Mouse (Mus musculus): ENCODE data around the gene Fcer1g. TPM values are rescaled to one million over a fixed set of nuclear protein-coding genes. Genes with fewer than 3 reads are reported as not detected.
A peak's percentile ranks its signal among the peaks of the same experiment; 100 is the strongest.
"Not testable (repeated sequence)": the region's sequence is repeated elsewhere in the genome, so short reads cannot be mapped to it uniquely, and the experiment has no call there.

Gene Fcer1g
- total RNA-seq, 2 experiments from 2014 or later, result 8.7 to 10.1 TPM

DNA sequence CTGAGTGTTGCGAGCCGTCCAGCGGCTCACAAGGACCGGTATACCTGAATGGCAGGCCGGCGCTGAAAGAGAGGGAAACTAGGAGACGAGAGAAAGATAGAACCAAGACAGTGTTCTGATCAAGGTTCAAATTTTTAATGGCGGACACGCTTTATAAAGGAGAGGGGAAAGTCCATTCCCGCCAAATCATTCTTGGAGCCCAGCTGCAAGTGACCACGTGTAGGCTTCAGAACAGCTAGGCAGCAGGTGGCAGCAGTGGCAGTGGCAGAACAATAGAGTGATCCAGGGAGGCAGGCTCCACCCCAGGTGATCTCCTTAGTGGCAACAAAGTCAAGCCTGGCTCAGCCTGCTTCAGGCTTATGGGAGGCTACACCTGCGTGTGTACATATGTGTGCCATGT is 7.8 kb upstream of the Fcer1g start:
- DNase-seq, result not testable (repeated sequence)

DNA sequence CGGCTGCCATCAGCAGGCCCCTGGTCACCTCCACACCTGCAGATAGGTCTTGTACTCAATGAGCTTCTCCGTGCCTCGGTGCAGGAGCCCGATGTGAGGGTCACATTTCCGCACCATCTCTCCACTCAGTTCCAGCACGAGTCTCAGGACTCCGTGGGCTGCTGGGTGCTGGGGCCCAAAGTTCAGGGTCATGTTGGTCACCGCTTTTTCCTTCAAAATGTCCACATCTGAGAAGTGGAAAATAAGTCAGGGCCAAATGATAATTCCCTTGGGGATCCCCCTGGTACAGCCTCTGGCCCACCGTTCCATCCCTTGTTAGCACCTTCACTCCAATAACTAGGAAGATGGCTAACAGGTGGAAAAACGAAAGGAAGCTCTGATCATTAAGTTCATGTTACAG is 6.7 kb upstream of the Fcer1g start:
- no peak for DNase-seq

- peak; percentile 49 for DNase-seq
Observed at GRCm38 (mm10) chr1:171239992-171240744, 6.0 kb upstream of the Fcer1g start.

GRCm38 (mm10) chr1:171238463-171238862 is 4.3 kb upstream of the Fcer1g start:
- DNase-seq, result peak; percentile 76

DNA sequence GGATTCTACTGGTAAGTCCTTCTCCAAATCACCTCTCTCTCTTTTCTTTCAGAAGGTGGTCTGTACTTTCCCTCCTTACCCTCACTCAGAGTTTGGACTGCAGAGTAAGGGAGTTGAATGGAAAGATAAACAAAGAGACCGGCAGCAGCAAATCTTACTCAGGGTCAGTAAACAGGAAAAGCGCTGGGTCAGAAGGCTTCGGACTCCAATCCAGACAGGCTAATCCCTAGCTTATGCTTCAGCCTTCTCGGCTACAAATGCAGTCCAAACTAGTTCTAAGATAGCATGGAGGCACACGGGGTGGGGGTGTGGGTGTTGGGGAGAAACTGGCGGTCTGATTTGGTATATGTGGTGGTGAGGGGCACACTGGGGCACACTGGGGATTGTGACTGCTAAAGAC is 3.3 kb upstream of the Fcer1g start:
- no peak for DNase-seq

GRCm38 (mm10) chr1:171235791-171236190 is 1.6 kb upstream of the Fcer1g start:
- DNase-seq, result no peak

- no peak for DNase-seq
Observed at GRCm38 (mm10) chr1:171234538-171234937, 373 bp upstream of the Fcer1g start.

GRCm38 (mm10) chr1:171232800-171233730 is 1.1 kb downstream of the Fcer1g start:
- DNase-seq, result no peak

- DNase-seq, result no peak
Observed at GRCm38 (mm10) chr1:171232348-171232747, 1.8 kb downstream of the Fcer1g start.

GRCm38 (mm10) chr1:171231844-171232243 is 2.3 kb downstream of the Fcer1g start:
- DNase-seq, result no peak

- no peak for DNase-seq
Observed at GRCm38 (mm10) chr1:171230215-171230614, 4.0 kb downstream of the Fcer1g start.

GRCm38 (mm10) chr1:171229750-171230149 is 4.4 kb downstream of the Fcer1g start:
- no peak for DNase-seq

DNA sequence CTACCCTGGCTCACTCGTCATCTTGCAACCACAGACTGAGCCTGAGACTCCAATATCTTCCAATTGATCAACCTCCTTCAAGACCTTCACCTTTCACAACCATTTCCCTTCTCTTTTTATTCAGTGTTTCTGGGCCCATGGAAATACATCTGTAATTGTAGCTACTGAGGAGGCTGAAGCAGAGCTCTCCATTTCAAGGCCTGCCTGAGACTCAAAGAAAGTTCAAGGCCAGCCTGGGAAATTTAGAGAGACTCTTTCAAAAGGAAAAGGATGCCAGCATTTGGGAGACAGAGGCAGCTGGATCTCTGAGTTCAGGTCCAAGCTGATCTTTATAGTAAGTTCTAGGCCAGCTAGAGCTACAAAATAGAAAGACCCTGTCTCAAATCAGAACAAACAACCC is 6.3 kb downstream of the Fcer1g start:
- no peak for DNase-seq

DNA sequence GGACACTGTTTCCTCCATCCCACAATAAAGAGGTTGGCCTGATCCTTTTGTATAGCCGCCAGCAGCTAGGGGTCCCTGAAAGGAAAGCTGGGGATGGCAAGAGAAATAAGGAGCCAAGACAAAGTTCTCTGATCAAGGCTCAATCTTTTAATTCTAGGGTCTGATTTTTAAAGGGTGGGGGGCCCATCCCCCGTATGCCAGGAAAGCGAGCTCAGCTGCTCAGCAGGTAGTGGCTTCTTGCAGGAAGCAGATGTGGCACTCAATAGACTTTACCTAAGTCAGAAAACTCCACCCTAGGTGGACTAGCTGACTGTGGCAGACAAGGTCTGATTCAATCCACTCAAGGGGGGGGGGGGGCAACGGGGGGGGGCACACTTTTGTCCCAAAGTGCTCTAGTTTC is 7.4 kb downstream of the Fcer1g start:
- DNase-seq, result no peak

DNA sequence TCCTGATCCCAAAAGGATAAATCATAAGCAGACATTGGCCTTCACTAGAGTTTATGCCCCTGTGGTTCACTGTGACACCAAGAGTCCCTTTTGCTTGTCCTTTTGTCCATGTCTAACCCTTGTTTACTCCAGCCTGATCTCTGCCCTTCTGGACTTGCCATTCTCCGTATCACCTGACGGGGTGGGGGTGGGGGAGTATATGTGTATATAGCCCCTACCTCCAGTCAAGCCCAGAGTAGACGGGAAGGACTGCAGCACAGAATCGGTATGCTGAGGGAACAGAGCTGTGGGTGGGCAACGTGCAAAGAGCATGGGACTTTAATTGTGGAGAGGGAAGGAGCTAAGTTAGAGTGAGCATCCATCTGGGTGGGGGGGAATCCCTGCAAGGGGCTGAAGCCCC is 9.3 kb downstream of the Fcer1g start, which contains the start of gene Apoa2:
Apoa2 (plus strand) TSS at position 198 of the 400 bp plus-strand sequence.
- no peak for DNase-seq

- no peak for DNase-seq
Observed at GRCm38 (mm10) chr1:171223796-171224195, 10.4 kb downstream of the Fcer1g start.

GRCm38 (mm10) chr1:171223168-171223567 is 11.0 kb downstream of the Fcer1g start:
- no peak for DNase-seq

DNA sequence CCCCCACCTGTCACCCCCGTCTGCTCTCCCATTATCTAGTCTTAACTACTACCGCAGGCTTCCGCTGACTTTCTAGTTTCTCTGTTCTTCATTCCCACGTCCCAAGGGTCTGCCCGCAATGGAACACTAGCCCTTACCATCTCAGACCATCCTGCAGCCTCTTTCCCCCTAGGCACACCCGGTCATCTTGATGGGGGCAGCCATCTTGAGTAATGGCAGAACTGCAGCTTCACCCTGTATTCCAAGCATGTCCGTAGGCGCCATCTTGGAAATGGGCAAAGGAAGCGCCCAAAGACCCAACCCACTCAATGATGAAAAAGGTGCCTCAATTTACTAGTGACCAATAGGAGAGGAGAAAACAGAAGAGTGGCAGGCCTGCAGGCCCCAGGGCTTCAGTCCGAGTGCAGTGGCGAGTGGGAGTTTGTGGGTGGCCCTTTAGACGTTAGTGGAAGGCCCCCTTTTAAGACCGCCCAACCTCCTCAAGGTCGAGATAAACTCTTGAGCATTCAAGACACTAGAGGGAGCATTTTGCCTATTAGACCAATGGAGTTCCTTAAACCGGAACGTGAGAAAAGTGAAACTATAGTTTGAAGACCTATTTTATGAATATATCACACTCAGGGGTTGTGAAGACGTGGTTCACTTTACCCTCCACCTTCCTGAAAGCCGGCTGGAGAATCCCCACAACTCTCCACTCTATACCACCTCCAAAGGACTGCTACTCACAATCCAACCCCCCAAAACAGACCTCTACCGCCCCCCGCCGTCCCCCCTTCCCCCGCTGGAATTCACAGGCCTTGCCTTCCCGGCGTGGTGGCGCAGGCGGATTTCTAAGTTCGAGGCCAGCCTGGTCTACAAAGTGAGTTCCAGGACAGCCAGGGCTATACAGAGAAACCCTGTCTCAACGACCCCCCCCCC is 11.7 kb downstream of the Fcer1g start, which contains the start of gene Tomm40l:
Tomm40l (minus strand) TSS at position 277 of the 918 bp plus-strand sequence.
- peak; percentile 92 for DNase-seq

- DNase-seq, result peak; percentile 36
Observed at GRCm38 (mm10) chr1:171221281-171222193, 12.6 kb downstream of the Fcer1g start.

- peak; percentile 92 for DNase-seq
Observed at GRCm38 (mm10) chr1:171220871-171221270, 13.3 kb downstream of the Fcer1g start.
